Comparison of ENCODE assay signal across 22 mouse cellular contexts in the genomic region with DNA sequence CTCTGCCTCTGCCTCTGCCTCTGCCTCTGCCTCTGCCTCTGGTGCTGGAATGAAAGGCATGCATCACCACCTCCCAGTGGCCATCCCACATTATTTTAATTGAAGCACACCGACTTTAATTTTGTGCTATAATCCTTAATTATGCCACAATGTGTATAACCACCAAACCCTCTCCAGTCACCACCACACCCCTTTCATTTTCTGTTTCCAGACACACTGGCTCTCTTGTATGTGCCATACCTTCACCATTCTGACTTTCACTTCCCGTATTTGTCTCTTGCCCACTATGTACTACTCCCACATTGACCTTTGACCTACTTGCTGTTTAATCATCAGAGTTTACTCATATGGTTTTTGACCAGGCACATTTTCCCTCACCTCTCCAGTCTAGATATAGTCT. TPM values are rescaled to one million over a fixed set of nuclear protein-coding genes. Genes with fewer than 3 reads are reported as not detected.
DNase-seq lines count a peak whose midpoint lies in the region; ATAC-seq and TF ChIP-seq lines count a peak whose summit lies in the region.
"Had no signal": no experiment of that assay in that cellular context is flagged by ENCODE, and none has a peak within 500 bp of the region (broad histone marks: within the 10 kb centered on the region; RNA-seq: fewer than 3 reads in every experiment).

No protein-coding gene starts in this region.

- 0 out of 2 replicates have a peak, but pooled peaks cover 5% of the 10 kb centered on the region for H3K4me1 ChIP-seq in liver, postnatal 0 days (ENCODE audit: insufficient read depth)
- peaks cover 7% of the 10 kb centered on the region; the same call in 1 of the 2 replicates for H3K4me1 ChIP-seq in liver, embryonic 11.5 days (replicated peaks; ENCODE audit: control insufficient read depth, insufficient read depth, low read length)
- peaks cover 4% of the 10 kb centered on the region for H3K4me1 ChIP-seq in intestine, embryonic 15.5 days (replicated peaks)
- peaks cover 10% of the 10 kb centered on the region; the same call in 1 of the 2 replicates for H3K4me1 ChIP-seq in small intestine, adult 2 months (ENCODE audit: control insufficient read depth, insufficient read depth, insufficient read length, low read length)
- peaks cover 9% of the 10 kb centered on the region for H3K4me1 ChIP-seq in hindbrain, embryonic 13.5 days (replicated peaks)
- H3K4me1 ChIP-seq in midbrain, embryonic 13.5 days (replicated peaks) = peaks cover 8% of the 10 kb centered on the region

- TF ChIP-seq CTCF in liver, postnatal 0 days (IDR thresholded peaks at IDR 0.05; ENCODE audit: low read depth) = no peak
- TF ChIP-seq CTCF in small intestine, adult 2 months (IDR thresholded peaks at IDR 0.05; ENCODE audit: extremely low read depth, insufficient read length, insufficient replicate concordance, low read depth, low read length) = no peak

- H3K27ac ChIP-seq in liver, postnatal 0 days (ENCODE audit: low read depth) = no peak overlapping the region
- no peak overlapping the region for H3K27ac ChIP-seq in liver, embryonic 11.5 days (ENCODE audit: low read depth, low read length)
- no peak overlapping the region for H3K27ac ChIP-seq in intestine, embryonic 15.5 days
- peak overlapping the region; percentile 49; the same call in 1 of the 2 replicates for H3K27ac ChIP-seq in small intestine, adult 2 months (ENCODE audit: insufficient read depth, low read depth, low read length)
- no peak overlapping the region for H3K27ac ChIP-seq in hindbrain, embryonic 13.5 days
- H3K27ac ChIP-seq in midbrain, embryonic 13.5 days = no peak overlapping the region
- H3K27ac ChIP-seq: heart, embryonic 10.5 days; limb, embryonic 12.5 days; midbrain, embryonic 15.5 days; neural tube, embryonic 13.5 days had no signal

- no peak overlapping the region for H3K4me3 ChIP-seq in liver, postnatal 0 days (ENCODE audit: low read depth, low read length)
- no peak overlapping the region for H3K4me3 ChIP-seq in liver, embryonic 11.5 days (ENCODE audit: low read depth, low read length)
- no peak overlapping the region for H3K4me3 ChIP-seq in intestine, embryonic 15.5 days (replicated peaks)
- no peak overlapping the region for H3K4me3 ChIP-seq in small intestine, adult 2 months (ENCODE audit: low read depth, low read length)
- no peak overlapping the region for H3K4me3 ChIP-seq in hindbrain, embryonic 13.5 days
- H3K4me3 ChIP-seq in midbrain, embryonic 13.5 days (replicated peaks) = no peak overlapping the region
- H3K4me3 ChIP-seq: erythroblast, embryonic 14.5 days; heart, embryonic 10.5 days; limb, embryonic 12.5 days; midbrain, embryonic 15.5 days; neural tube, embryonic 13.5 days had no signal

- H3K27me3 ChIP-seq in liver, postnatal 0 days (ENCODE audit: insufficient read depth, low read length) = no peaks in the 10 kb centered on the region
- H3K27me3 ChIP-seq in liver, embryonic 11.5 days (replicated peaks; ENCODE audit: control insufficient read depth, insufficient read depth, low read length) = no peaks in the 10 kb centered on the region
- no peaks in the 10 kb centered on the region for H3K27me3 ChIP-seq in intestine, embryonic 15.5 days (replicated peaks)
- H3K27me3 ChIP-seq in small intestine, adult 2 months (ENCODE audit: control insufficient read depth, insufficient read depth, low read length) = no peaks in the 10 kb centered on the region
- H3K27me3 ChIP-seq in hindbrain, embryonic 13.5 days = no peaks in the 10 kb centered on the region
- no peaks in the 10 kb centered on the region for H3K27me3 ChIP-seq in midbrain, embryonic 13.5 days
- H3K27me3 ChIP-seq: limb, embryonic 12.5 days; midbrain, embryonic 15.5 days; neural tube, embryonic 13.5 days had no signal

- peak; percentile 66 for ATAC-seq in liver, postnatal 0 days
- no peak for ATAC-seq in liver, embryonic 11.5 days (replicated peaks; ENCODE audit: low FRiP score)
- peak; percentile 43; the same call in 1 of the 2 replicates for ATAC-seq in intestine, embryonic 15.5 days
- no peak for ATAC-seq in hindbrain, embryonic 13.5 days (ENCODE audit: low FRiP score)
- ATAC-seq in midbrain, embryonic 13.5 days = no peak
- ATAC-seq: forebrain, embryonic 16.5 days; midbrain, embryonic 15.5 days had no signal

- TF ChIP-seq EP300 in liver, postnatal 0 days (IDR thresholded peaks at IDR 0.05; ENCODE audit: low read depth) = no peak

- TF ChIP-seq POLR2A in small intestine, adult 2 months (IDR thresholded peaks at IDR 0.05; ENCODE audit: low read depth, low read length) = no peak

- no peak overlapping the region for H3K9ac ChIP-seq in liver, postnatal 0 days (replicated peaks)
- no peak overlapping the region for H3K9ac ChIP-seq in liver, embryonic 11.5 days (ENCODE audit: low read depth, low read length)
- H3K9ac ChIP-seq in intestine, embryonic 15.5 days = no peak overlapping the region
- H3K9ac ChIP-seq in hindbrain, embryonic 13.5 days = no peak overlapping the region
- H3K9ac ChIP-seq in midbrain, embryonic 13.5 days (replicated peaks) = no peak overlapping the region
- H3K9ac ChIP-seq: limb, embryonic 12.5 days; lung, embryonic 14.5 days; midbrain, embryonic 15.5 days; neural tube, embryonic 13.5 days had no signal

- no peak overlapping the region for H3K4me2 ChIP-seq in liver, postnatal 0 days (ENCODE audit: low read depth, low read length)
- no peak overlapping the region for H3K4me2 ChIP-seq in liver, embryonic 11.5 days
- no peak overlapping the region for H3K4me2 ChIP-seq in intestine, embryonic 15.5 days (replicated peaks)
- no peak overlapping the region for H3K4me2 ChIP-seq in hindbrain, embryonic 13.5 days
- H3K4me2 ChIP-seq in midbrain, embryonic 13.5 days (replicated peaks) = no peak overlapping the region
- H3K4me2 ChIP-seq: limb, embryonic 12.5 days; lung, embryonic 14.5 days; midbrain, embryonic 15.5 days; neural tube, embryonic 13.5 days had no signal

- 54% methylated on average over 2 of the region's 2 CpGs for WGBS in liver, postnatal 0 days (ENCODE audit: insufficient replicate concordance)
- WGBS in liver, embryonic 11.5 days = 70% methylated on average over 2 of the region's 2 CpGs
- WGBS in intestine, embryonic 15.5 days = 74% methylated on average over 2 of the region's 2 CpGs
- 19% methylated on average over 2 of the region's 2 CpGs for WGBS in small intestine, adult 2 months
- whole genome bisulfite sequencing in hindbrain, embryonic 13.5 days = 83% methylated on average over 2 of the region's 2 CpGs
- 90% methylated on average over 2 of the region's 2 CpGs for WGBS in midbrain, embryonic 13.5 days

- no peaks in the 10 kb centered on the region for H3K36me3 ChIP-seq in liver, postnatal 0 days (replicated peaks; ENCODE audit: insufficient read depth, low read length)
- H3K36me3 ChIP-seq in liver, embryonic 11.5 days (ENCODE audit: control insufficient read depth, insufficient read depth, low read length) = no peaks in the 10 kb centered on the region
- no peaks in the 10 kb centered on the region for H3K36me3 ChIP-seq in intestine, embryonic 15.5 days
- H3K36me3 ChIP-seq in small intestine, adult 2 months (ENCODE audit: control insufficient read depth, insufficient read depth, low read length) = no peaks in the 10 kb centered on the region
- no peaks in the 10 kb centered on the region for H3K36me3 ChIP-seq in hindbrain, embryonic 13.5 days
- H3K36me3 ChIP-seq in midbrain, embryonic 13.5 days = no peaks in the 10 kb centered on the region
- H3K36me3 ChIP-seq: heart, embryonic 10.5 days; limb, embryonic 12.5 days; midbrain, embryonic 15.5 days; neural tube, embryonic 13.5 days had no signal

- no peaks in the 10 kb centered on the region for H3K9me3 ChIP-seq in liver, postnatal 0 days (ENCODE audit: low read length)
- H3K9me3 ChIP-seq in liver, embryonic 11.5 days (ENCODE audit: control insufficient read depth, low read length) = no peaks in the 10 kb centered on the region
- H3K9me3 ChIP-seq in intestine, embryonic 15.5 days = no peaks in the 10 kb centered on the region
- no peaks in the 10 kb centered on the region for H3K9me3 ChIP-seq in hindbrain, embryonic 13.5 days
- no peaks in the 10 kb centered on the region for H3K9me3 ChIP-seq in midbrain, embryonic 13.5 days
- H3K9me3 ChIP-seq: heart, embryonic 10.5 days; limb, embryonic 12.5 days; midbrain, embryonic 15.5 days; neural tube, embryonic 13.5 days had no signal

- no peak for DNase-seq in liver, postnatal 0 days
- no peak for DNase-seq in liver, embryonic 11.5 days (ENCODE audit: low spot score)
- DNase-seq in CD4-positive, CD25-positive, alpha-beta regulatory T cell, adult 2 months (ENCODE audit: low read depth, low spot score) = peak; percentile 14
- DNase-seq in ovary, postnatal 36 days (ENCODE audit: low spot score) = no peak
- DNase-seq: cerebellum, adult 2 months; embryo, embryonic 11 days; heart, postnatal 36 days; kidney, adult 11 months; kidney, postnatal 25 days; layer of hippocampus, postnatal 36 days; lung, embryonic 14.5 days; thymus, postnatal 25 days had no signal

RNA-seq across cellular contexts. Expression of a gene that starts 12.5 kb away (rescaled TPM):
- 7.4 and 7.5 TPM in 2 replicates for polyA plus RNA-seq in liver, postnatal 0 days (2015; fragmentation: Nextera tagmentation; extraction: Ambion mirVana)
- polyA plus RNA-seq in liver, embryonic 11.5 days (2014; fragmentation: Nextera tagmentation; extraction: Ambion mirVana) = 18.0 and 20.9 TPM in 2 replicates
- 39.0 and 45.6 TPM in 2 replicates for polyA plus RNA-seq in intestine, embryonic 15.5 days (2015; fragmentation: Nextera tagmentation; extraction: Ambion mirVana)
- polyA plus RNA-seq in small intestine, adult 2 months (2012; rRNA removed) = 1.3 and 4.2 TPM in 2 replicates
- 32.7 and 36.0 TPM in 2 replicates for polyA plus RNA-seq in hindbrain, embryonic 13.5 days (2015; fragmentation: Nextera tagmentation; extraction: Ambion mirVana)
- polyA plus RNA-seq in midbrain, embryonic 13.5 days (2015; fragmentation: Nextera tagmentation; extraction: Ambion mirVana) = 30.7 and 30.9 TPM in 2 replicates

Comparison
In these comparisons a context has a peak if more than half of its experiments do, and no peak if none do; other contexts are left out.
1. ATAC-seq: peak in liver, postnatal 0 days (single experiment) and intestine, embryonic 15.5 days (single experiment); none in liver, embryonic 11.5 days (single experiment), hindbrain, embryonic 13.5 days (single experiment) and midbrain, embryonic 13.5 days (single experiment).